9 mouse cellular contexts compared by ENCODE assay signal in the genomic region with DNA sequence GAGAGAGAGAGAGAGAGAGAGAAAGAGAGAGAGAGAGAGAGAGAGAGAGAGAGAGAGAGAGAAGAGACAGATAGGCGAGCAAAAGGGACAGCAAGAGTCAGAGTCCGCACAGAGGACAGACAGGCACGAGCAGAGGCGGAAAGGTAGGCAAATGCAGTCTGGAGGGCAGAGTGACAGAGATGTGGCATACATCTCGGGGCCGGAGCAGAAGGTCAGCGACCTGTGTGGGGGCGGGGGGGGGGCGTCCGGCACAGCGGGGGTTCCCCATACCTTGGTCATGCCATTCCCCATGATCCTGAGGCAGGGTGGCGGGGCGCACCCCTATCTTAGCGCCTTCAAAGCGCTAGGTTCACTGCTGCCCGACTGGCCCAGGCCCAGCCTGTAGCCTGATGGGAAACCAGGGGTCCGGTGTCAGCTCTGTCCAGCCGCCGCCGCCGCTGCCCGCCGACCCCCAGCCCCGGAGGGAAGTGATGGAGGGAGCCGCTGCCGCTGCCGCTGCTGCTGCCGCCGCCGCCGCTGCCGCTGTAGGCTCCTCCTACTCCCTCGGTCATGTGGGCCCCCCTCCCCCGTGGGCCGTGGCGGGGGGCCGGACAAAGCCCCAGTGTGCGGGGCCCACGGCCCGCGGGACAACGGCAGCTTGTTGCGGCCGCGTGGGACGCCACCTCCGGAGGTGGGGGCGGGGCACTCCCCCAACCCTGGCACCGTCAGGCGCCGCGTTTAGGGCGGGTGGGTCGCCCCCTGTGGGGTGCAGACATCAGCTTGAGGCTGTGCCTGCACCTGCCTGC. TPM values are rescaled to one million over a fixed set of nuclear protein-coding genes. Genes with fewer than 3 reads are reported as not detected.
A peak's percentile ranks its signal among the peaks of the same experiment; 100 is the strongest.
DNase-seq lines count a peak whose midpoint lies in the region; ATAC-seq and TF ChIP-seq lines count a peak whose summit lies in the region.
"Had no signal": no experiment of that assay in that cellular context is flagged by ENCODE, and none has a peak within 500 bp of the region (broad histone marks: within the 10 kb centered on the region; RNA-seq: fewer than 3 reads in every experiment).

Dusp15 (minus strand) TSS at position 634 of the 785 bp plus-strand sequence.

- TF ChIP-seq EP300 in liver, embryonic 14.5 days (IDR thresholded peaks at IDR 0.05; ENCODE audit: low read depth) = no peak

- H3K27ac ChIP-seq in heart, embryonic 10.5 days = peak within 1 kb of the TSS; percentile 67
- no peak within 1 kb of the TSS for H3K27ac ChIP-seq in liver, embryonic 14.5 days

- no peaks in the 10 kb centered on the region for H3K9me3 ChIP-seq in heart, embryonic 10.5 days
- H3K9me3 ChIP-seq in liver, embryonic 14.5 days (ENCODE audit: control insufficient read depth, low read length) = no peaks in the 10 kb centered on the region
- H3K9me3 ChIP-seq: G1E had no signal

- WGBS in heart, embryonic 10.5 days = 1% methylated on average over 54 of the region's 54 CpGs
- 3% methylated on average over 48 of the region's 54 CpGs for WGBS in liver, embryonic 14.5 days (ENCODE audit: insufficient replicate concordance)

- no peak for DNase-seq in heart, embryonic 10.5 days (ENCODE audit: low spot score)
- no peak for DNase-seq in heart, adult 8-10 months (ENCODE audit: low spot score)
- peak; percentile 58 for DNase-seq in cerebellum, adult 8-10 months
- DNase-seq in frontal cortex, postnatal 10 days (ENCODE audit: low spot score in 2 of 2) = peak; percentile 68 to 72
- DNase-seq in kidney, postnatal 14 days = peak; percentile 39
- no peak for DNase-seq in liver, embryonic 14.5 days (ENCODE audit: low read depth in 3 of 3, low spot score in 3 of 3)
- DNase-seq in right cerebral cortex, postnatal 4 days = peak; percentile 73
- no peak for DNase-seq in natural killer cell, adult 2 months (ENCODE audit: low spot score in 2 of 2)

- H3K9ac ChIP-seq in liver, embryonic 14.5 days (replicated peaks) = no peak within 1 kb of the TSS

- ATAC-seq in liver, embryonic 14.5 days (ENCODE audit: insufficient read depth) = no peak

- peaks cover 20% of the 10 kb centered on the region for H3K4me1 ChIP-seq in heart, embryonic 10.5 days
- H3K4me1 ChIP-seq in liver, embryonic 14.5 days (replicated peaks; ENCODE audit: control insufficient read depth in 2 of 2, insufficient read depth in 2 of 2, low read length in 1 of 2) = no peaks in the 10 kb centered on the region

- no peaks in the 10 kb centered on the region for H3K36me3 ChIP-seq in heart, embryonic 10.5 days
- H3K36me3 ChIP-seq in liver, embryonic 14.5 days (replicated peaks; ENCODE audit: control insufficient read depth, insufficient read depth, low read depth) = no peaks in the 10 kb centered on the region
- H3K36me3 ChIP-seq: G1E had no signal

- no peak for TF ChIP-seq CTCF in liver, embryonic 14.5 days (IDR thresholded peaks at IDR 0.05; ENCODE audit: low read depth)

- peaks cover 89% of the 10 kb centered on the region for H3K27me3 ChIP-seq in heart, embryonic 10.5 days (ENCODE audit: insufficient read depth, poor library complexity, severe bottlenecking)
- peaks cover 33% of the 10 kb centered on the region for H3K27me3 ChIP-seq in liver, embryonic 14.5 days (ENCODE audit: control insufficient read depth, insufficient read depth, low read length)

- H3K4me2 ChIP-seq in liver, embryonic 14.5 days (ENCODE audit: low read depth) = peak within 1 kb of the TSS; percentile 63

- H3K4me3 ChIP-seq in heart, embryonic 10.5 days = peak within 1 kb of the TSS; percentile 78
- H3K4me3 ChIP-seq in liver, embryonic 14.5 days (ENCODE audit: insufficient read depth in 1 of 2, low read depth in 2 of 2, low read length in 2 of 2) = peak within 1 kb of the TSS in 1 of 2 experiments; percentile 47; a peak in 2 of 4 replicates

RNA-seq across cellular contexts. Expression of gene Dusp15, which starts in this region (rescaled TPM):
- 0.04 TPM in 2 replicates for polyA plus RNA-seq in heart, embryonic 10.5 days (2016; fragmentation: Nextera tagmentation; extraction: Ambion mirVana)
- not detected for total RNA-seq in heart, adult 8-10 months (2022)
- polyA plus RNA-seq in liver, embryonic 14.5 days (2012; rRNA removed) = 0.02 and 0.05 TPM in 2 replicates
- polyA plus RNA-seq in liver, embryonic 14.5 days (2014; fragmentation: Nextera tagmentation; extraction: Ambion mirVana) = not detected in 2 replicates
- polyA plus RNA-seq: G1E had no signal

Comparison
In these comparisons a context has a peak if more than half of its experiments do, and no peak if none do; other contexts are left out.
1. DNase-seq: peak in cerebellum, adult 8-10 months (single experiment), frontal cortex, postnatal 10 days (2 of 2), kidney, postnatal 14 days (single experiment) and right cerebral cortex, postnatal 4 days (single experiment); none in heart, embryonic 10.5 days (single experiment), heart, adult 8-10 months (single experiment), liver, embryonic 14.5 days (0 of 3) and natural killer cell, adult 2 months (0 of 2).